Mouse (Mus musculus) embryonic facial prominence, embryonic 14.5 days (tissue): ENCODE measurements around the gene Zfpm1. TPM values are rescaled to one million over a fixed set of nuclear protein-coding genes. Genes with fewer than 3 reads are reported as not detected.

ENCODE experiments used
- ATAC-seq: fragments of 200-750 bp; cut with Nextera tagmentation; 2 replicates; pipeline ENCODE4 v1.8.0; 2017; ENCODE audit warnings: low read depth, moderate number of reproducible peaks, moderate TSS enrichment
- DNase-seq: peaks from one replicate; pipeline ENCODE4 v3.0.0-alpha.2; 2015; ENCODE audit warnings: low spot score
- H3K27ac ChIP-seq: fragments of 300-500 bp; sonication (generic); replicated peaks from 2 replicates; pipeline ENCODE4 v1.5.1; 2014; ENCODE audit warnings: low read depth, mild to moderate bottlenecking, low read length, moderate library complexity
- H3K27me3 ChIP-seq: fragments of 300-500 bp; sonication (generic); replicated peaks from 2 replicates; pipeline ENCODE4 v1.6.1; 2014; ENCODE audit warnings: low read length; ENCODE audit not compliant: control insufficient read depth, insufficient read depth
- H3K36me3 ChIP-seq: fragments of 300-500 bp; sonication (generic); 2 replicates; pipeline ENCODE4 v1.6.1; 2014; ENCODE audit warnings: low read length, mixed read lengths; ENCODE audit not compliant: control insufficient read depth, insufficient read depth
- H3K4me1 ChIP-seq: fragments of 300-500 bp; sonication (generic); 2 replicates; pipeline ENCODE4 v1.6.1; 2014; ENCODE audit warnings: antibody characterized with exemption, low read length; ENCODE audit not compliant: control insufficient read depth, insufficient read depth
- H3K4me2 ChIP-seq: fragments of 300-500 bp; sonication (generic); 2 replicates; pipeline ENCODE4 v1.6.1; 2014; ENCODE audit warnings: low read depth, mild to moderate bottlenecking, low read length, moderate library complexity, mixed read lengths
- H3K4me3 ChIP-seq: fragments of 300-500 bp; sonication (generic); 2 replicates; pipeline ENCODE4 v1.5.1; 2014; ENCODE audit warnings: low read depth, mild to moderate bottlenecking, low read length
- H3K9ac ChIP-seq: fragments of 300-500 bp; sonication (generic); 2 replicates; pipeline ENCODE4 v1.6.1; 2014; ENCODE audit warnings: low read depth, mild to moderate bottlenecking, low read length, moderate library complexity, mixed read lengths
- H3K9me3 ChIP-seq: fragments of 300-500 bp; sonication (generic); 2 replicates; pipeline ENCODE4 v1.6.1; 2016; ENCODE audit warnings: low read length; ENCODE audit not compliant: control insufficient read depth
- WGBS: fragments of 180-500 bp; shearing (Covaris S2); extraction: QIAGEN DNeasy Blood & Tissue Kit; methylation state at CpG from one replicate; pipeline ENCODE4 v1.1.7; 2014; 5-methylcytosine and 5-hydroxymethylcytosine counted together
- polyA plus RNA-seq: library from polyadenylated mRNA; unstranded; fragments of >200 nt; fragmentation: Nextera tagmentation; extraction: Ambion mirVana; gene quantifications from 2 replicates; pipeline ENCODE4 v1.2.1, GENCODE M21; 2014

Zfpm1 gene
- polyA plus RNA-seq, 1 experiment from 2014 or later = 1.7 TPM

GRCm38 (mm10) chr8:122307836-122308235 lies 25.9 kb downstream of the Zfpm1 start:
- H3K9ac ChIP-seq = no peak overlapping the region
- H3K4me3 ChIP-seq = no peak overlapping the region
- H3K27ac ChIP-seq = no peak overlapping the region
- no peaks in the 10 kb centered on the region for H3K9me3 ChIP-seq
- no peaks in the 10 kb centered on the region for H3K27me3 ChIP-seq
- no peak overlapping the region for H3K4me2 ChIP-seq
- DNase-seq (no peak), ATAC-seq (no peak)
- H3K36me3 ChIP-seq = 0 out of 2 replicates have a peak, but pooled peaks cover 3% of the 10 kb centered on the region
- WGBS = 83% methylated on average over 8 of the region's 8 CpGs
- no peaks in the 10 kb centered on the region for H3K4me1 ChIP-seq

GRCm38 (mm10) chr8:122309272-122309671 lies 27.3 kb downstream of the Zfpm1 start:
- 82% methylated on average over 12 of the region's 12 CpGs for WGBS
- ATAC-seq = no peak

GRCm38 (mm10) chr8:122311115-122311514 lies 29.2 kb downstream of the Zfpm1 start:
- WGBS = 88% methylated on average over 2 of the region's 2 CpGs
- no peak for ATAC-seq
- no peak overlapping the region for H3K27ac ChIP-seq

More at GRCm38 (mm10) chr8:122309272-122309671, 27.3 kb downstream of the Zfpm1 start:
- Histone ChIP-seq H3K4me1 (no peaks in the 10 kb centered on the region), H3K9me3 (no peaks in the 10 kb centered on the region), H3K27ac (no peak overlapping the region), H3K27me3 (no peaks in the 10 kb centered on the region), H3K4me2 (no peak overlapping the region), H3K36me3 (0 out of 2 replicates have a peak, but pooled peaks cover 3% of the 10 kb centered on the region), H3K4me3 (no peak overlapping the region), H3K9ac (no peak overlapping the region)
- DNase-seq = no peak

GRCm38 (mm10) chr8:122312553-122312952 lies 30.6 kb downstream of the Zfpm1 start:
- Histone ChIP-seq H3K9ac (no peak overlapping the region), H3K9me3 (no peaks in the 10 kb centered on the region), H3K4me1 (no peaks in the 10 kb centered on the region), H3K4me3 (no peak overlapping the region), H3K27me3 (no peaks in the 10 kb centered on the region), H3K27ac (no peak overlapping the region), H3K36me3 (0 out of 2 replicates have a peak, but pooled peaks cover 3% of the 10 kb centered on the region), H3K4me2 (no peak overlapping the region)
- WGBS = 67% methylated on average over 2 of the region's 2 CpGs
- DNase-seq = no peak
- no peak for ATAC-seq

More at GRCm38 (mm10) chr8:122311115-122311514, 29.2 kb downstream of the Zfpm1 start:
- Histone ChIP-seq H3K4me2 (no peak overlapping the region), H3K9me3 (no peaks in the 10 kb centered on the region), H3K36me3 (0 out of 2 replicates have a peak, but pooled peaks cover 3% of the 10 kb centered on the region), H3K27me3 (no peaks in the 10 kb centered on the region), H3K4me3 (no peak overlapping the region), H3K9ac (no peak overlapping the region), H3K4me1 (no peaks in the 10 kb centered on the region)
- no peak for DNase-seq

- 0 out of 2 replicates have a peak, but pooled peaks cover 3% of the 10 kb centered on the region for H3K36me3 ChIP-seq
- no peak overlapping the region for H3K27ac ChIP-seq
- no peaks in the 10 kb centered on the region for H3K4me1 ChIP-seq
- no peak for DNase-seq
- no peaks in the 10 kb centered on the region for H3K9me3 ChIP-seq
- H3K4me3 ChIP-seq = no peak overlapping the region
- H3K9ac ChIP-seq = no peak overlapping the region
- no peaks in the 10 kb centered on the region for H3K27me3 ChIP-seq
- ATAC-seq = no peak
- H3K4me2 ChIP-seq = no peak overlapping the region
- WGBS = 70% methylated on average over 12 of the region's 12 CpGs
These were observed 31.4 kb downstream of the Zfpm1 start for GRCm38 (mm10) chr8:122313310-122313709.

GRCm38 (mm10) chr8:122314899-122315496 lies 33.1 kb downstream of the Zfpm1 start:
- WGBS = 48% methylated on average over 9 of the region's 13 CpGs
- no peaks in the 10 kb centered on the region for H3K9me3 ChIP-seq
- no peak overlapping the region for H3K27ac ChIP-seq
- no peak overlapping the region for H3K9ac ChIP-seq
- no peaks in the 10 kb centered on the region for H3K36me3 ChIP-seq
- H3K27me3 ChIP-seq = no peaks in the 10 kb centered on the region
- no peak for DNase-seq
- ATAC-seq = no peak
- no peak overlapping the region for H3K4me2 ChIP-seq
- H3K4me1 ChIP-seq = no peaks in the 10 kb centered on the region
- no peak overlapping the region for H3K4me3 ChIP-seq

GRCm38 (mm10) chr8:122316402-122316801 lies 34.5 kb downstream of the Zfpm1 start:
- whole genome bisulfite sequencing = 40% methylated on average over 2 of the region's 2 CpGs
- ATAC-seq = no peak; the same call in 1 of the 2 replicates
- Histone ChIP-seq H3K4me3 (no peak overlapping the region), H3K4me1 (no peaks in the 10 kb centered on the region), H3K27me3 (no peaks in the 10 kb centered on the region), H3K4me2 (no peak overlapping the region), H3K9me3 (no peaks in the 10 kb centered on the region), H3K36me3 (no peaks in the 10 kb centered on the region), H3K9ac (no peak overlapping the region), H3K27ac (no peak overlapping the region)
- no peak for DNase-seq

- DNase-seq = no peak
- H3K9ac ChIP-seq = no peak overlapping the region
- no peak overlapping the region for H3K4me2 ChIP-seq
- no peak for ATAC-seq
- no peak overlapping the region for H3K4me3 ChIP-seq
- 36% methylated on average over 7 of the region's 8 CpGs for WGBS
- H3K4me1 ChIP-seq = no peaks in the 10 kb centered on the region
- no peaks in the 10 kb centered on the region for H3K27me3 ChIP-seq
- no peaks in the 10 kb centered on the region for H3K36me3 ChIP-seq
- H3K27ac ChIP-seq = no peak overlapping the region
- H3K9me3 ChIP-seq = no peaks in the 10 kb centered on the region
These were observed 36.1 kb downstream of the Zfpm1 start for GRCm38 (mm10) chr8:122317918-122318475.
